Mouse (Mus musculus): ENCODE data around the gene Plpp3. TPM values are rescaled to one million over a fixed set of nuclear protein-coding genes. Genes with fewer than 3 reads are reported as not detected.
A peak's percentile ranks its signal among the peaks of the same experiment; 100 is the strongest.

Plpp3 gene
- polyA plus RNA-seq, 1 experiment from 2014 or later, result 91.7 TPM

GRCm38 (mm10) chr4:105244931-105245330 lies 87.8 kb downstream of the Plpp3 start:
- Histone ChIP-seq H3K9me3 (replicated peaks) (no peaks in the 10 kb centered on the region), H3K4me1 (peaks cover 16% of the 10 kb centered on the region), H3K4me3 (no peak overlapping the region), H3K4me2 (replicated peaks) (peak overlapping the region; percentile 49), H3K27ac (no peak overlapping the region), H3K36me3 (no peaks in the 10 kb centered on the region), H3K9ac (peak overlapping the region; percentile 49; the same call in 1 of the 2 replicates), H3K27me3 (no peaks in the 10 kb centered on the region)
- WGBS, result 70% methylated on average over 10 of the region's 10 CpGs
- peak; percentile 27; the same call in 1 of the 2 replicates for ATAC-seq (ENCODE audit: low FRiP score)

- Histone ChIP-seq H3K36me3 (no peaks in the 10 kb centered on the region), H3K9me3 (replicated peaks) (no peaks in the 10 kb centered on the region), H3K9ac (peak overlapping the region; percentile 49), H3K4me2 (replicated peaks) (peak overlapping the region; percentile 49), H3K27me3 (no peaks in the 10 kb centered on the region), H3K27ac (peak overlapping the region; percentile 68), H3K4me1 (peaks cover 16% of the 10 kb centered on the region), H3K4me3 (peak overlapping the region; percentile 21)
- ATAC-seq (ENCODE audit: low FRiP score), result peak; percentile 89
- 3% methylated on average over 18 of the region's 18 CpGs for WGBS
These were observed 88.4 kb downstream of the Plpp3 start for GRCm38 (mm10) chr4:105245479-105245944.

- ATAC-seq (ENCODE audit: low FRiP score), result no peak
- Histone ChIP-seq H3K9me3 (replicated peaks) (no peaks in the 10 kb centered on the region), H3K36me3 (no peaks in the 10 kb centered on the region), H3K4me3 (no peak overlapping the region), H3K27me3 (no peaks in the 10 kb centered on the region), H3K4me2 (replicated peaks) (no peak overlapping the region; the same call in 1 of the 2 replicates), H3K27ac (no peak overlapping the region), H3K9ac (no peak overlapping the region), H3K4me1 (peaks cover 16% of the 10 kb centered on the region)
- 86% methylated on average over 7 of the region's 7 CpGs for WGBS
These were observed 89.2 kb downstream of the Plpp3 start for GRCm38 (mm10) chr4:105246331-105246730.

GRCm38 (mm10) chr4:105248161-105248560 lies 91.0 kb downstream of the Plpp3 start:
- WGBS, result 81% methylated on average over 1 of the region's 1 CpGs
- no peak overlapping the region for H3K9ac ChIP-seq
- no peak overlapping the region for H3K27ac ChIP-seq
- no peak for ATAC-seq (ENCODE audit: low FRiP score)
- no peaks in the 10 kb centered on the region for H3K9me3 ChIP-seq (replicated peaks)
- no peak overlapping the region for H3K4me2 ChIP-seq (replicated peaks)
- no peak overlapping the region for H3K4me3 ChIP-seq
- H3K27me3 ChIP-seq, result no peaks in the 10 kb centered on the region
- H3K4me1 ChIP-seq, result peaks cover 16% of the 10 kb centered on the region
- H3K36me3 ChIP-seq, result no peaks in the 10 kb centered on the region

- WGBS, result 92% methylated on average over 4 of the region's 4 CpGs
- Histone ChIP-seq H3K9me3 (replicated peaks) (no peaks in the 10 kb centered on the region), H3K4me2 (replicated peaks) (no peak overlapping the region), H3K27me3 (no peaks in the 10 kb centered on the region), H3K4me1 (peaks cover 16% of the 10 kb centered on the region), H3K4me3 (no peak overlapping the region), H3K36me3 (no peaks in the 10 kb centered on the region), H3K27ac (no peak overlapping the region), H3K9ac (no peak overlapping the region)
- no peak for ATAC-seq (ENCODE audit: low FRiP score)
These were observed 92.1 kb downstream of the Plpp3 start for GRCm38 (mm10) chr4:105249283-105249682.

- no peak overlapping the region for H3K9ac ChIP-seq
- H3K9me3 ChIP-seq (replicated peaks), result no peaks in the 10 kb centered on the region
- H3K4me2 ChIP-seq (replicated peaks), result no peak overlapping the region
- H3K27ac ChIP-seq, result no peak overlapping the region
- H3K36me3 ChIP-seq, result no peaks in the 10 kb centered on the region
- 92% methylated on average over 3 of the region's 3 CpGs for WGBS
- ATAC-seq (ENCODE audit: low FRiP score), result no peak
- no peak overlapping the region for H3K4me3 ChIP-seq
- peaks cover 4% of the 10 kb centered on the region; the same call in 1 of the 2 replicates for H3K4me1 ChIP-seq
- H3K27me3 ChIP-seq, result no peaks in the 10 kb centered on the region
These were observed 93.8 kb downstream of the Plpp3 start for GRCm38 (mm10) chr4:105250946-105251345.

GRCm38 (mm10) chr4:105252044-105252443 lies 94.9 kb downstream of the Plpp3 start:
- Histone ChIP-seq H3K4me2 (replicated peaks) (no peak overlapping the region), H3K9me3 (replicated peaks) (no peaks in the 10 kb centered on the region), H3K27ac (no peak overlapping the region), H3K4me1 (no peaks in the 10 kb centered on the region), H3K27me3 (no peaks in the 10 kb centered on the region), H3K4me3 (no peak overlapping the region), H3K9ac (no peak overlapping the region), H3K36me3 (no peaks in the 10 kb centered on the region)
- 73% methylated on average over 3 of the region's 3 CpGs for WGBS
- no peak for ATAC-seq (ENCODE audit: low FRiP score)

- H3K27ac ChIP-seq, result no peak overlapping the region
- H3K9ac ChIP-seq, result no peak overlapping the region
- no peaks in the 10 kb centered on the region for H3K4me1 ChIP-seq
- H3K27me3 ChIP-seq, result no peaks in the 10 kb centered on the region
- 81% methylated on average over 5 of the region's 5 CpGs for WGBS
- H3K9me3 ChIP-seq (replicated peaks), result no peaks in the 10 kb centered on the region
- no peak overlapping the region for H3K4me2 ChIP-seq (replicated peaks)
- ATAC-seq (ENCODE audit: low FRiP score), result no peak
- H3K4me3 ChIP-seq, result no peak overlapping the region
- H3K36me3 ChIP-seq, result no peaks in the 10 kb centered on the region
These were observed 95.5 kb downstream of the Plpp3 start for GRCm38 (mm10) chr4:105252571-105253200.

GRCm38 (mm10) chr4:105253453-105254341 lies 96.5 kb downstream of the Plpp3 start:
- no peaks in the 10 kb centered on the region for H3K9me3 ChIP-seq (replicated peaks)
- no peaks in the 10 kb centered on the region for H3K4me1 ChIP-seq
- H3K27me3 ChIP-seq, result no peaks in the 10 kb centered on the region
- WGBS, result 78% methylated on average over 6 of the region's 6 CpGs
- no peak overlapping the region for H3K27ac ChIP-seq
- ATAC-seq (ENCODE audit: low FRiP score), result no peak
- no peak overlapping the region for H3K4me2 ChIP-seq (replicated peaks)
- no peaks in the 10 kb centered on the region for H3K36me3 ChIP-seq
- no peak overlapping the region for H3K9ac ChIP-seq
- H3K4me3 ChIP-seq, result no peak overlapping the region

GRCm38 (mm10) chr4:105254365-105254764 lies 97.2 kb downstream of the Plpp3 start:
- Histone ChIP-seq H3K36me3 (no peaks in the 10 kb centered on the region), H3K4me3 (no peak overlapping the region), H3K9ac (no peak overlapping the region), H3K4me1 (no peaks in the 10 kb centered on the region), H3K27ac (no peak overlapping the region), H3K4me2 (replicated peaks) (no peak overlapping the region), H3K9me3 (replicated peaks) (no peaks in the 10 kb centered on the region), H3K27me3 (no peaks in the 10 kb centered on the region)
- ATAC-seq (ENCODE audit: low FRiP score), result no peak
- 94% methylated on average over 4 of the region's 4 CpGs for WGBS

GRCm38 (mm10) chr4:105255185-105255584 lies 98.0 kb downstream of the Plpp3 start:
- 89% methylated on average over 3 of the region's 3 CpGs for WGBS
- ATAC-seq (ENCODE audit: low FRiP score), result no peak
- Histone ChIP-seq H3K4me1 (no peaks in the 10 kb centered on the region), H3K27ac (no peak overlapping the region), H3K4me3 (no peak overlapping the region), H3K27me3 (no peaks in the 10 kb centered on the region), H3K4me2 (replicated peaks) (no peak overlapping the region), H3K36me3 (no peaks in the 10 kb centered on the region), H3K9me3 (replicated peaks) (no peaks in the 10 kb centered on the region), H3K9ac (no peak overlapping the region)

GRCm38 (mm10) chr4:105257667-105258560 lies 100.8 kb downstream of the Plpp3 start:
- no peak overlapping the region for H3K4me2 ChIP-seq (replicated peaks)
- no peaks in the 10 kb centered on the region for H3K9me3 ChIP-seq (replicated peaks)
- no peak overlapping the region for H3K9ac ChIP-seq
- no peak overlapping the region for H3K27ac ChIP-seq
- H3K4me1 ChIP-seq, result no peaks in the 10 kb centered on the region
- H3K36me3 ChIP-seq, result no peaks in the 10 kb centered on the region
- ATAC-seq (ENCODE audit: low FRiP score), result no peak
- H3K4me3 ChIP-seq, result no peak overlapping the region
- 78% methylated on average over 11 of the region's 11 CpGs for WGBS
- H3K27me3 ChIP-seq, result no peaks in the 10 kb centered on the region

Measured in hindbrain, embryonic 12.5 days (tissue).